In the genomic region with DNA sequence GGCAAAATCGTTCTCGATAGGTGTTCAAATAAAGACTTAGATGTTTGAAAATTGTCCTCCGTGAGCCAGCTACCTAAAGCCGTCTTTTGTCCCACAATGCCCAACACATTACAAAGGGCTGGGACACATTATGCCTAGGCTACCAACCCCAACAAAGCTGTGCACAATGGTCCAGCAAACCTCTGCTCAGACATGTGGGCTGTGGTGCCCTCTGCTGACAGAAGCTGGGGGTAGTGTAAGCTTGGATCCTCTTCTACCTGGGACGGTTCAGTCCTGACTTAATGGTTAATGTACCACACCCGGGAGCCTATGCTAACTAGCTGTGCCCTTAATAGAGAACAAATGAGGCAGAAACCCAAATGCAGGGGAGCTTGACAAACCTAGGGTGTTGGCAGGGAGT, we compare ENCODE assay signal across 9 mouse cellular contexts. TPM values are rescaled to one million over a fixed set of nuclear protein-coding genes. Genes with fewer than 3 reads are reported as not detected.
DNase-seq lines count a peak whose midpoint lies in the region; ATAC-seq and TF ChIP-seq lines count a peak whose summit lies in the region.
"Had no signal": no experiment of that assay in that cellular context is flagged by ENCODE, and none has a peak within 500 bp of the region (broad histone marks: within the 10 kb centered on the region; RNA-seq: fewer than 3 reads in every experiment).

No protein-coding gene starts in this region.

- in situ Hi-C loops in Patski (cut with MboI; ENCODE audit: low pct_unique_long_range_greater_than_20kb): loop anchor here (10.0 kb wide), 1 partner anchor 282 kb away; no protein-coding TSS in a partner anchor

- H3K27ac ChIP-seq in kidney, adult 2 months (ENCODE audit: insufficient read depth, low read depth, low read length): no peak overlapping the region
- no peak overlapping the region for H3K27ac ChIP-seq in midbrain, embryonic 11.5 days (ENCODE audit: low read depth, low read length)

- H3K27me3 ChIP-seq in Patski: no peaks in the 10 kb centered on the region
- no peaks in the 10 kb centered on the region for H3K27me3 ChIP-seq in kidney, adult 2 months (replicated peaks; ENCODE audit: control insufficient read depth, insufficient read depth, low read length)
- H3K27me3 ChIP-seq in midbrain, embryonic 11.5 days (ENCODE audit: control insufficient read depth, insufficient read depth, low read length): no peaks in the 10 kb centered on the region
- H3K27me3 ChIP-seq: liver, embryonic 15.5 days had no signal

- intact Hi-C loops in left cerebral cortex, postnatal 4 days (cut with DNase I): no loop called here

- H3K36me3 ChIP-seq in kidney, adult 2 months (ENCODE audit: control insufficient read depth, insufficient read depth, low read length): no peaks in the 10 kb centered on the region
- H3K36me3 ChIP-seq in midbrain, embryonic 11.5 days (ENCODE audit: control insufficient read depth, insufficient read depth, low read length): no peaks in the 10 kb centered on the region

- no peak for TF ChIP-seq POLR2A in kidney, adult 2 months (IDR thresholded peaks at IDR 0.05; ENCODE audit: low read depth, low read length)

- no peak overlapping the region for H3K4me3 ChIP-seq in kidney, adult 2 months (ENCODE audit: insufficient read depth, low read depth, low read length)
- H3K4me3 ChIP-seq in midbrain, embryonic 11.5 days (ENCODE audit: low read depth, low read length): no peak overlapping the region
- H3K4me3 ChIP-seq: liver, embryonic 15.5 days had no signal

- no peak for ATAC-seq in Patski
- ATAC-seq in midbrain, embryonic 11.5 days (ENCODE audit: low FRiP score): peak; percentile 62; the same call in 1 of the 2 replicates
- ATAC-seq in activated CD4-positive, CD25-positive, alpha-beta regulatory T cell, adult 4 months: no peak

- peak; percentile 78 for TF ChIP-seq CTCF in Patski (IDR thresholded peaks at IDR 0.05)
- TF ChIP-seq CTCF in kidney, adult 2 months (conservative IDR thresholded peaks at IDR 0.05; ENCODE audit: insufficient read depth, insufficient read length, low read depth, low read length): peak; percentile 78

- no peak overlapping the region for H3K4me2 ChIP-seq in midbrain, embryonic 11.5 days
- H3K4me2 ChIP-seq: liver, embryonic 15.5 days had no signal

- no peaks in the 10 kb centered on the region for H3K9me3 ChIP-seq in midbrain, embryonic 11.5 days (ENCODE audit: control insufficient read depth, low read length)
- H3K9me3 ChIP-seq: liver, embryonic 15.5 days had no signal

- H3K9ac ChIP-seq in midbrain, embryonic 11.5 days (ENCODE audit: low read length): no peak overlapping the region
- H3K9ac ChIP-seq: liver, embryonic 15.5 days had no signal

- H3K4me1 ChIP-seq in kidney, adult 2 months (ENCODE audit: control insufficient read depth, insufficient read depth, low read length): no peaks in the 10 kb centered on the region
- H3K4me1 ChIP-seq in midbrain, embryonic 11.5 days (ENCODE audit: control insufficient read depth, insufficient read depth, low read length): no peaks in the 10 kb centered on the region; the same call in 1 of the 2 replicates

- 49% methylated on average over 6 of the region's 6 CpGs for WGBS in kidney, adult 2 months
- WGBS in midbrain, embryonic 11.5 days: 45% methylated on average over 6 of the region's 6 CpGs

- POLR2A ChIA-PET in Patski (lab: Charles Lee): interaction anchor here (1.0 to 3.9 kb wide), 2 partner anchors 68 to 177 kb away, joined by 3 to 17 read pairs; no protein-coding TSS in a partner anchor

- CTCF ChIA-PET in Patski (lab: Charles Lee): interaction anchor here (0.8 to 6.1 kb wide), 14 partner anchors 10 to 241 kb away, joined by 3 to 29 read pairs (median 3); a partner anchor contains a TSS

- peak; percentile 63 for DNase-seq in left cerebral cortex, postnatal 4 days
- no peak for DNase-seq in left cerebral cortex, adult 11 months (ENCODE audit: low spot score)
- no peak for DNase-seq in Patski (ENCODE audit: low read depth, low spot score)
- peak; percentile 79 for DNase-seq in embryo, embryonic 10.5 days (ENCODE audit: low spot score)
- peak; percentile 76 for DNase-seq in kidney, adult 2 months
- peak; percentile 90 for DNase-seq in midbrain, embryonic 11.5 days (ENCODE audit: low spot score, missing footprints)
- no peak for DNase-seq in urinary bladder, adult 2 months (ENCODE audit: low spot score)

RNA-seq across cellular contexts. Expression of a gene that starts 12.3 kb away (rescaled TPM):
- 100 to 1,000 TPM; 328 to 363 TPM for total RNA-seq in left cerebral cortex, postnatal 4 days (2021)
- 2.1 TPM for polyA plus RNA-seq in Patski (2021)
- polyA plus RNA-seq in kidney, adult 2 months (2012; rRNA removed): 0.75 and 1.7 TPM in 2 replicates
- polyA plus RNA-seq in midbrain, embryonic 11.5 days (2014; fragmentation: Nextera tagmentation; extraction: Ambion mirVana): 18.7 and 19.6 TPM in 2 replicates
- 0.15 and 0.19 TPM in 2 replicates for polyA plus RNA-seq in urinary bladder, adult 2 months (2012; rRNA removed)
- polyA plus RNA-seq in activated CD4-positive, CD25-positive, alpha-beta regulatory T cell, adult 4 months (2017; shearing (Covaris generic)): not detected

RNA-seq across cellular contexts. Expression of a gene that starts 12.3 kb away (rescaled TPM):
- total RNA-seq in left cerebral cortex, postnatal 4 days (2021): 10 to 100 TPM; 18.6 to 19.3 TPM
- 39.6 TPM for polyA plus RNA-seq in Patski (2021)
- 32.0 and 41.7 TPM in 2 replicates for polyA plus RNA-seq in kidney, adult 2 months (2012; rRNA removed)
- 13.0 and 13.9 TPM in 2 replicates for polyA plus RNA-seq in midbrain, embryonic 11.5 days (2014; fragmentation: Nextera tagmentation; extraction: Ambion mirVana)
- 137 and 139 TPM in 2 replicates for polyA plus RNA-seq in urinary bladder, adult 2 months (2012; rRNA removed)
- polyA plus RNA-seq in activated CD4-positive, CD25-positive, alpha-beta regulatory T cell, adult 4 months (2017; shearing (Covaris generic)): under 1 TPM in 1 of 2 experiments, not detected in 1; 0.32 TPM

RNA-seq across cellular contexts. Expression of a gene that starts 33.2 kb away (rescaled TPM):
- total RNA-seq in left cerebral cortex, postnatal 4 days (2021): 10 to 100 TPM; 11.3 to 14.7 TPM
- polyA plus RNA-seq in Patski (2021): 37.8 TPM
- 27.0 and 27.6 TPM in 2 replicates for polyA plus RNA-seq in kidney, adult 2 months (2012; rRNA removed)
- 8.7 and 10.1 TPM in 2 replicates for polyA plus RNA-seq in midbrain, embryonic 11.5 days (2014; fragmentation: Nextera tagmentation; extraction: Ambion mirVana)
- 14.2 and 21.8 TPM in 2 replicates for polyA plus RNA-seq in urinary bladder, adult 2 months (2012; rRNA removed)
- 10 to 100 TPM; 33.7 to 49.3 TPM for polyA plus RNA-seq in activated CD4-positive, CD25-positive, alpha-beta regulatory T cell, adult 4 months (2017; shearing (Covaris generic))

RNA-seq across cellular contexts. Expression of a gene that starts 36.6 kb away (rescaled TPM):
- 10 to 100 TPM; 84.5 to 93.2 TPM for total RNA-seq in left cerebral cortex, postnatal 4 days (2021)
- polyA plus RNA-seq in Patski (2021): 45.8 TPM
- polyA plus RNA-seq in kidney, adult 2 months (2012; rRNA removed): 32.5 and 32.6 TPM in 2 replicates
- polyA plus RNA-seq in midbrain, embryonic 11.5 days (2014; fragmentation: Nextera tagmentation; extraction: Ambion mirVana): 27.6 and 29.7 TPM in 2 replicates
- polyA plus RNA-seq in urinary bladder, adult 2 months (2012; rRNA removed): 60.9 and 66.9 TPM in 2 replicates
- 10 to 100 TPM; 21.1 to 23.9 TPM for polyA plus RNA-seq in activated CD4-positive, CD25-positive, alpha-beta regulatory T cell, adult 4 months (2017; shearing (Covaris generic))

Comparison
In these comparisons a context has a peak if more than half of its experiments do, and no peak if none do; other contexts are left out.
1. DNase-seq: peak in left cerebral cortex, postnatal 4 days (single experiment), embryo, embryonic 10.5 days (single experiment), kidney, adult 2 months (single experiment) and midbrain, embryonic 11.5 days (single experiment); none in left cerebral cortex, adult 11 months (single experiment), Patski (single experiment) and urinary bladder, adult 2 months (single experiment).
2. RNA of a gene that starts 12.3 kb away (polyA plus RNA-seq): 137 to 139 TPM in urinary bladder, adult 2 months, 39.6 TPM in Patski (single experiment), 32.0 to 41.7 TPM in kidney, adult 2 months and 13.0 to 13.9 TPM in midbrain, embryonic 11.5 days; 0.32 TPM in activated CD4-positive, CD25-positive, alpha-beta regulatory T cell, adult 4 months; every median in the first group is over 10 times any median in the second.